Mouse (Mus musculus): ENCODE results near the gene Srrm4.

- no peak for TF ChIP-seq ZC3H11A (IDR thresholded peaks at IDR 0.05; ENCODE audit: borderline replicate concordance, low read depth, low read length)
- TF ChIP-seq HCFC1 (IDR thresholded peaks at IDR 0.05; ENCODE audit: borderline replicate concordance, insufficient read depth, low read length), result no peak
- TF ChIP-seq MAFK (IDR thresholded peaks at IDR 0.05; ENCODE audit: insufficient read depth, low read depth, low read length), result no peak
- 0 out of 2 replicates have a peak, but pooled peaks have one; percentile 47 for TF ChIP-seq ZNF384 (IDR thresholded peaks at IDR 0.05; ENCODE audit: low read depth, low read length)
These were observed 106.5 kb downstream of the Srrm4 start for GRCm38 (mm10) chr5:116485069-116485468.
